Mouse (Mus musculus): ENCODE measurements at regions not wholly inside any gene's neighbourhood (a gene's known extent, or its start where the extent isn't known, plus 50 kb on each side); places are given as distances from the start of the nearest gene placed in this dataset.

DNA sequence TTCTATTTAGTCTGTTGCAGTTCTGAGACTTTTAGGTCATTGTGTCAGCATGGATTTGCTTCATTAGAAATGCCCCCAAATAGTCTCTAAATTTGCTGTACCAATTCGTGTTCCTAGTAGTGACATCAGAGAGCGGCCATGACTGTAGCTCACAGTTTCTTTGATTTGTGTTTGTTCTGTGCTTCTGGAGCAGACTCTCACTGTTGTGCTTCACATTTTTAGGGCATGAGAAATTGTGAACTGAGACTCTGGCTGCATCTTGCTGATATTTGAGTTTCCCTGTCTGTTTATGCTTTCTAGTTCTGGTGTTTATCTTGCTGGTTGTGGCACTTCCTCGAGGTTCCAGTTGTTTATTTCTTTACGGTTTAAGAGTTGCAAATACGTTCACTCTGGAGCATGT is 57.0 kb upstream of the Sox11 start:
- TF ChIP-seq CTCF (IDR thresholded peaks at IDR 0.05; ENCODE audit: control insufficient read depth, insufficient read depth, insufficient read length): no peak
- TF ChIP-seq CEBPB (IDR thresholded peaks at IDR 0.05; ENCODE audit: low read depth): no peak
- TF ChIP-seq MYOG (IDR thresholded peaks at IDR 0.05; ENCODE audit: control insufficient read depth, extremely low read depth, insufficient read length): no peak
